Mouse (Mus musculus): ENCODE data around the gene Tex44.

Tex44 gene

GRCm38 (mm10) chr1:86426128-86426527 is at the start of gene Tex44, which contains the start of gene Nmur1:
Gene Tex44, plus strand, starts transcription at chr1:86426329.
Gene Nmur1, minus strand, starts transcription at chr1:86426228.
- no peak for DNase-seq (ENCODE audit: extremely low spot score, low spot score)

GRCm38 (mm10) chr1:86376354-86376753 is 49.8 kb upstream of the Tex44 start:
- DNase-seq (ENCODE audit: extremely low spot score, low spot score), result no peak

- DNase-seq (ENCODE audit: extremely low spot score, low spot score), result no peak
Observed at GRCm38 (mm10) chr1:86378662-86379061, 47.5 kb upstream of the Tex44 start.

GRCm38 (mm10) chr1:86379161-86379569 is 47.0 kb upstream of the Tex44 start:
- no peak for DNase-seq (ENCODE audit: extremely low spot score, low spot score)

GRCm38 (mm10) chr1:86381027-86381426 is 45.1 kb upstream of the Tex44 start:
- DNase-seq (ENCODE audit: extremely low spot score, low spot score), result peak; percentile 43

GRCm38 (mm10) chr1:86389230-86389629 is 36.9 kb upstream of the Tex44 start:
- DNase-seq (ENCODE audit: extremely low spot score, low spot score), result peak; percentile 82

- DNase-seq (ENCODE audit: extremely low spot score, low spot score), result no peak
Observed at GRCm38 (mm10) chr1:86391425-86391824, 34.7 kb upstream of the Tex44 start.

GRCm38 (mm10) chr1:86393219-86393618 is 32.9 kb upstream of the Tex44 start:
- DNase-seq (ENCODE audit: extremely low spot score, low spot score), result no peak

- DNase-seq (ENCODE audit: extremely low spot score, low spot score), result no peak
Observed at GRCm38 (mm10) chr1:86394246-86394645, 31.9 kb upstream of the Tex44 start.

- DNase-seq (ENCODE audit: extremely low spot score, low spot score), result no peak
Observed at GRCm38 (mm10) chr1:86395897-86396296, 30.2 kb upstream of the Tex44 start.

GRCm38 (mm10) chr1:86397621-86398020 is 28.5 kb upstream of the Tex44 start:
- DNase-seq (ENCODE audit: extremely low spot score, low spot score), result no peak

- peak; percentile 33 for DNase-seq (ENCODE audit: extremely low spot score, low spot score)
Observed at GRCm38 (mm10) chr1:86398222-86398621, 27.9 kb upstream of the Tex44 start.

GRCm38 (mm10) chr1:86399322-86399721 is 26.8 kb upstream of the Tex44 start:
- DNase-seq (ENCODE audit: extremely low spot score, low spot score), result no peak

GRCm38 (mm10) chr1:86400096-86400754 is 25.9 kb upstream of the Tex44 start:
- DNase-seq (ENCODE audit: extremely low spot score, low spot score), result no peak

GRCm38 (mm10) chr1:86404834-86405233 is 21.3 kb upstream of the Tex44 start:
- DNase-seq (ENCODE audit: extremely low spot score, low spot score), result no peak

- no peak for DNase-seq (ENCODE audit: extremely low spot score, low spot score)
Observed at GRCm38 (mm10) chr1:86406313-86406712, 19.8 kb upstream of the Tex44 start.

- no peak for DNase-seq (ENCODE audit: extremely low spot score, low spot score)
Observed at GRCm38 (mm10) chr1:86406914-86407313, 19.2 kb upstream of the Tex44 start.

GRCm38 (mm10) chr1:86408515-86408914 is 17.6 kb upstream of the Tex44 start:
- DNase-seq (ENCODE audit: extremely low spot score, low spot score), result no peak

- DNase-seq (ENCODE audit: extremely low spot score, low spot score), result no peak
Observed at GRCm38 (mm10) chr1:86409476-86409875, 16.7 kb upstream of the Tex44 start.

- DNase-seq (ENCODE audit: extremely low spot score, low spot score), result no peak
Observed at GRCm38 (mm10) chr1:86414715-86415114, 11.4 kb upstream of the Tex44 start.

- DNase-seq (ENCODE audit: extremely low spot score, low spot score), result no peak
Observed at GRCm38 (mm10) chr1:86415144-86415543, 11.0 kb upstream of the Tex44 start.

- DNase-seq (ENCODE audit: extremely low spot score, low spot score), result no peak
Observed at GRCm38 (mm10) chr1:86415612-86416184, 10.4 kb upstream of the Tex44 start.

GRCm38 (mm10) chr1:86416321-86416720 is 9.8 kb upstream of the Tex44 start:
- no peak for DNase-seq (ENCODE audit: extremely low spot score, low spot score)
